Mouse (Mus musculus) E14TG2a.4 (cell line): Measurements from ENCODE around the gene Vmn1r83.

Source experiments
- H3K27me3 ChIP-seq: 2 replicates; pipeline ENCODE4 v1.6.1; 2014; ENCODE audit warnings: low read length, control low read depth; ENCODE audit not compliant: insufficient read depth
- H3K36me3 ChIP-seq: 2 replicates; pipeline ENCODE4 v1.6.1; 2014; ENCODE audit warnings: low read length, control low read depth; ENCODE audit not compliant: insufficient read depth
- H3K4me1 ChIP-seq: replicated peaks from 2 replicates; pipeline ENCODE4 v1.6.1; 2014; ENCODE audit warnings: low read depth, low read length, control low read depth
- H3K4me3 ChIP-seq: replicated peaks from 2 replicates; pipeline ENCODE4 v1.5.1; 2014; ENCODE audit warnings: mild to moderate bottlenecking, low read length
- H3K9me3 ChIP-seq: 2 replicates; pipeline ENCODE4 v1.6.1; 2014; ENCODE audit warnings: low read length, control low read depth
- CTCF ChIP-seq: conservative IDR thresholded peaks from 2 replicates; pipeline ENCODE4 v1.5.1; 2014; ENCODE audit warnings: low read length
- NANOG ChIP-seq: IDR thresholded peaks from 2 replicates; pipeline ENCODE4 v1.6.1; 2014; ENCODE audit warnings: borderline replicate concordance, low read length, mixed read lengths
- POU5F1 ChIP-seq: IDR thresholded peaks from 2 replicates; pipeline ENCODE4 v1.6.1; 2014; ENCODE audit warnings: low read length, borderline replicate concordance

Vmn1r83 gene

DNA sequence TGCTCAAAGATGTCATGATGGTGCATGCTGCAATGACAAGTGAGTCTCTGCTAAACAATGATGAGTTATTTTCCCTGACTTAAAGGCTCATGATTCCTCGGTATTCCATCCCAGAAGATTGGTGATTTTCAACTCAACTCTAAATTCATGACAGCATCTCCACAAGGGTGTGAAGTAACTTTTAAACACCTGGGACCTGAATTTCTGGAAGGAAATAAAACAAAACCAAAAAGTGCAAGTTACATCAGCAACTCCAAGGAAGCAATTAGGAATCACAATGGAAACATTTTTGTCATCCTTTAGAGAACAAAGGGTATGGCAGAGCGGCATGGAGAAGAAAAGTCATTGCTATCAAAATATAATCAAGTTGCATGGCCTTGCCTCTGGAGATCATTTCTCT is at the start of gene Vmn1r83:
Vmn1r83 (minus strand) TSS at position 101 of the 400 bp plus-strand sequence.
- no peaks in the 10 kb centered on the region for H3K27me3 ChIP-seq
- no peak for TF ChIP-seq CTCF
- TF ChIP-seq POU5F1: no peak
- TF ChIP-seq NANOG: no peak
- H3K4me3 ChIP-seq: no peak within 1 kb of the TSS
- no peaks in the 10 kb centered on the region for H3K4me1 ChIP-seq
- H3K36me3 ChIP-seq: no peaks in the 10 kb centered on the region
- H3K9me3 ChIP-seq: peaks cover 10% of the 10 kb centered on the region; the same call in 1 of the 2 replicates

DNA sequence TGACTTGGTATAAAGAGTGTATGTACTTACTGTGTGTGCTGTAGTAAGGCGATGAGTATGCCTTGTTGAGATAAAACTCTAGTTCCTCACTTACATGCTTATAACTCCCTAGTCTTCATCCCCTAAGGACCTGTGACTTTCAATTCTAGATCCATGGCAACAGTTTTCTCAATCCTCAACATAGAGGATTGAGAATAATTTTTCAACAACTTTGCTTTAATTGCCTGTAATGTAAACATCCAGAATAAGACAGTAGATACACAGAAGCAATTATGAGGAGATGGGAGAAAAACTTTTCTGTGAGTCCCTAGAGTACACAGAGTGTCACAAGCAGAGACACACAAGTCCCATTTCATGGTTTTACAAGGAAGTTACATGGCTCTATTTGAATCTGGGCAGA is 39.9 kb upstream of the Vmn1r83 start, which contains the start of gene Vmn1r84:
Vmn1r84 (minus strand) TSS at position 101 of the 400 bp plus-strand sequence.
- Histone ChIP-seq H3K27me3 (no peaks in the 10 kb centered on the region), H3K36me3 (no peaks in the 10 kb centered on the region), H3K4me3 (no peak within 1 kb of the TSS), H3K4me1 (no peaks in the 10 kb centered on the region), H3K9me3 (no peaks in the 10 kb centered on the region)
- TF ChIP-seq CTCF: no peak
- no peak for TF ChIP-seq NANOG
- TF ChIP-seq POU5F1: no peak

DNA sequence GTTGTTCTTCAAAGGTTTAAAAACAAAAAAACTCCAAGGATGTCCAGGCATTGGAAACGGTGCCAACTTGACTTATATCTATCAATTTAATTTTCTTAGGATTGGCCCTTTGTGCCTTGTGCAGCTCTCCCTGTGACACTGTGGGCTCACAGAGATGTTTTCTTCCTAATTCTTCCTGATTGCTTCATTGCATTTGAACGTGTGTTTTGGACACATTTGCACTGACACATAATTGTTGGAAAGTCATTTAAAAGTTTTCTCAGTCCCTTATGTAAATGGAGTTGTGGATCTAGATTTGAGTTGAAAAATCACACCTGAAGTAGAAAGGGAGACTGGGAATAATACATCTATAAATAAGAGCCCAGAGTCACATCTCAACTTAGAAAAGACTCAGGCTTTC is 29.2 kb downstream of the Vmn1r83 start, which contains the start of gene Vmn1r82:
Vmn1r82 (plus strand) TSS at position 301 of the 400 bp plus-strand sequence.
- no peak for TF ChIP-seq POU5F1
- TF ChIP-seq CTCF: no peak
- no peak for TF ChIP-seq NANOG

More for the DNA sequence above, 29.2 kb downstream of the Vmn1r83 start, which contains the start of gene Vmn1r82:
- no peaks in the 10 kb centered on the region for H3K4me1 ChIP-seq
- H3K4me3 ChIP-seq: no peak within 1 kb of the TSS
- no peaks in the 10 kb centered on the region for H3K36me3 ChIP-seq
- no peaks in the 10 kb centered on the region for H3K27me3 ChIP-seq
- H3K9me3 ChIP-seq: peaks cover 4% of the 10 kb centered on the region; the same call in 1 of the 2 replicates
